Mouse (Mus musculus) bone marrow macrophage, adult 2 months (primary cell): ENCODE measurements around the gene Olfr312. TPM values are rescaled to one million over a fixed set of nuclear protein-coding genes. Genes with fewer than 3 reads are reported as not detected.
"Not testable (repeated sequence)": the region's sequence is repeated elsewhere in the genome, so short reads cannot be mapped to it uniquely, and the experiment has no call there.

Experiments used
- H3K27ac ChIP-seq: 2 replicates; pipeline ENCODE4 v1.5.1; 2012; ENCODE audit warnings: low read depth, low read length; ENCODE audit not compliant: insufficient read depth
- H3K4me1 ChIP-seq: 2 replicates; pipeline ENCODE4 v1.6.1; 2012; ENCODE audit warnings: low read length; ENCODE audit not compliant: control insufficient read depth, insufficient read depth
- H3K4me3 ChIP-seq: 2 replicates; pipeline ENCODE4 v1.5.1; 2012; ENCODE audit warnings: mild to moderate bottlenecking, low read length, moderate library complexity; ENCODE audit not compliant: insufficient read depth
- CTCF ChIP-seq: IDR thresholded peaks from 2 replicates; pipeline ENCODE4 v1.5.1; 2012; ENCODE audit warnings: low read depth, mild to moderate bottlenecking, low read length, moderate library complexity
- POLR2A ChIP-seq: IDR thresholded peaks from 2 replicates; pipeline ENCODE4 v1.6.1; 2012; ENCODE audit warnings: mild to moderate bottlenecking, low read depth, low read length, borderline replicate concordance
- polyA plus RNA-seq: library from polyadenylated mRNA; stranded (reverse); fragments of >200 nt; gene quantifications from 2 replicates; pipeline ENCODE4 v1.2.4, GENCODE M21; 2012; ENCODE audit not compliant: missing spikeins, insufficient read depth, insufficient read length

Olfr312 gene
- polyA plus RNA-seq, 1 experiment: not detected

GRCm38 (mm10) chr11:58801558-58802228 is 27.3 kb upstream of the Olfr312 start, which contains the start of gene Fam183b:
Gene Fam183b (minus strand): TSS chr11:58801960.
- H3K4me3 ChIP-seq: peak within 1 kb of the TSS; percentile 15
- no peak within 1 kb of the TSS for H3K27ac ChIP-seq
- no peaks in the 10 kb centered on the region for H3K4me1 ChIP-seq
- no peak for TF ChIP-seq CTCF

GRCm38 (mm10) chr11:58803871-58804270 is 25.2 kb upstream of the Olfr312 start:
- Histone ChIP-seq H3K27ac (no peak overlapping the region), H3K4me1 (no peaks in the 10 kb centered on the region), H3K4me3 (no peak overlapping the region)
- no peak for TF ChIP-seq POLR2A
- no peak for TF ChIP-seq CTCF

- TF ChIP-seq CTCF: no peak
- no peak for TF ChIP-seq POLR2A
- no peaks in the 10 kb centered on the region for H3K4me1 ChIP-seq
- no peak overlapping the region for H3K27ac ChIP-seq
- no peak overlapping the region for H3K4me3 ChIP-seq
Observed at GRCm38 (mm10) chr11:58804393-58804792, 24.6 kb upstream of the Olfr312 start.

- no peak for TF ChIP-seq CTCF
- no peak for TF ChIP-seq POLR2A
- H3K4me3 ChIP-seq: no peak overlapping the region
Observed at GRCm38 (mm10) chr11:58812001-58812400, 17.0 kb upstream of the Olfr312 start.

GRCm38 (mm10) chr11:58814700-58815099 is 14.3 kb upstream of the Olfr312 start, which contains the start of gene Olfr313:
Gene Olfr313 (plus strand): TSS chr11:58815000.
- not testable (repeated sequence) for H3K4me1 ChIP-seq, H3K4me3 ChIP-seq, H3K27ac ChIP-seq

More at GRCm38 (mm10) chr11:58812001-58812400, 17.0 kb upstream of the Olfr312 start:
- no peaks in the 10 kb centered on the region for H3K4me1 ChIP-seq
- no peak overlapping the region for H3K27ac ChIP-seq

GRCm38 (mm10) chr11:58815676-58816075 is 13.4 kb upstream of the Olfr312 start:
- TF ChIP-seq CTCF (no peak), POLR2A (no peak)
- no peak overlapping the region for H3K4me3 ChIP-seq
- H3K27ac ChIP-seq: no peak overlapping the region
- H3K4me1 ChIP-seq: no peaks in the 10 kb centered on the region

GRCm38 (mm10) chr11:58829764-58830163 is 727 bp downstream of the Olfr312 start:
- Histone ChIP-seq H3K27ac (no peak overlapping the region), H3K4me3 (no peak overlapping the region)

GRCm38 (mm10) chr11:58832541-58832940 is 3.5 kb downstream of the Olfr312 start:
- H3K4me1 ChIP-seq, H3K27ac ChIP-seq, H3K4me3 ChIP-seq: not testable (repeated sequence)

More at GRCm38 (mm10) chr11:58829764-58830163, 727 bp downstream of the Olfr312 start:
- TF ChIP-seq CTCF (no peak), POLR2A (no peak)
- H3K4me1 ChIP-seq: no peaks in the 10 kb centered on the region

GRCm38 (mm10) chr11:58838951-58839350 is 9.9 kb downstream of the Olfr312 start, which contains the start of gene Olfr311:
Gene Olfr311 (plus strand): TSS chr11:58839251.
- H3K4me3 ChIP-seq, H3K27ac ChIP-seq, H3K4me1 ChIP-seq: not testable (repeated sequence)

- no peak within 1 kb of the TSS for H3K27ac ChIP-seq
- H3K4me1 ChIP-seq: no peaks in the 10 kb centered on the region; the same call in 1 of the 2 replicates
- no peak for TF ChIP-seq POLR2A
- no peak for TF ChIP-seq CTCF
- H3K4me3 ChIP-seq: peak within 1 kb of the TSS; percentile 96
Observed at GRCm38 (mm10) chr11:58846919-58847461, 18.0 kb downstream of the Olfr312 start, which contains the start of gene Gm12258. Gene Gm12258 (plus strand): TSS chr11:58847158.

GRCm38 (mm10) chr11:58847636-58848035 is 18.6 kb downstream of the Olfr312 start:
- TF ChIP-seq CTCF (no peak), POLR2A (no peak)
- no peak overlapping the region for H3K27ac ChIP-seq
- H3K4me1 ChIP-seq: no peaks in the 10 kb centered on the region; the same call in 1 of the 2 replicates
- H3K4me3 ChIP-seq: peak overlapping the region; percentile 96
